Mouse (Mus musculus): Measurements from ENCODE around the gene Nfatc3. TPM values are rescaled to one million over a fixed set of nuclear protein-coding genes. Genes with fewer than 3 reads are reported as not detected.

Nfatc3 gene
- total RNA-seq, 1 experiment = 19.6 TPM

GRCm38 (mm10) chr8:106126055-106126454, 67.4 kb downstream of the Nfatc3 start:
- TF ChIP-seq ZNF384 (IDR thresholded peaks at IDR 0.05; ENCODE audit: low read depth, low read length) (no peak), CHD2 (IDR thresholded peaks at IDR 0.05; ENCODE audit: low read depth, low read length) (no peak), ZC3H11A (IDR thresholded peaks at IDR 0.05; ENCODE audit: borderline replicate concordance, low read depth, low read length) (no peak), MAFK (IDR thresholded peaks at IDR 0.05; ENCODE audit: insufficient read depth, low read depth, low read length) (no peak), HCFC1 (IDR thresholded peaks at IDR 0.05; ENCODE audit: borderline replicate concordance, insufficient read depth, low read length) (no peak)
- no peak overlapping the region for H3K9ac ChIP-seq (ENCODE audit: insufficient read depth, low read depth, low read length, poor library complexity, severe bottlenecking)
- DNase-seq (ENCODE audit: low read depth, low spot score) = no peak
- H3K4me3 ChIP-seq (ENCODE audit: insufficient read depth in 1 of 2, low read depth in 1 of 2, low read length in 2 of 2, poor library complexity in 1 of 2, severe bottlenecking in 1 of 2) = no peak overlapping the region
- in situ Hi-C loops (cut with MboI; ENCODE audit: low sequenced_read_pairs in 2 of 2, unreplicated experiment in 2 of 2) = no loop called here
- H3K9me3 ChIP-seq (ENCODE audit: control insufficient read depth, insufficient read depth, low read depth, low read length) = no peaks in the 10 kb centered on the region
- peaks cover 11% of the 10 kb centered on the region for H3K36me3 ChIP-seq (ENCODE audit: control insufficient read depth, insufficient read depth, low read length, poor library complexity, severe bottlenecking)
- H3K27ac ChIP-seq (ENCODE audit: insufficient read depth, low read depth, low read length, poor library complexity, severe bottlenecking) = no peak overlapping the region
- no peaks in the 10 kb centered on the region for H3K4me1 ChIP-seq (ENCODE audit: control insufficient read depth in 2 of 2, insufficient read depth in 2 of 2, low read length in 2 of 2, poor library complexity in 1 of 2)

DNA sequence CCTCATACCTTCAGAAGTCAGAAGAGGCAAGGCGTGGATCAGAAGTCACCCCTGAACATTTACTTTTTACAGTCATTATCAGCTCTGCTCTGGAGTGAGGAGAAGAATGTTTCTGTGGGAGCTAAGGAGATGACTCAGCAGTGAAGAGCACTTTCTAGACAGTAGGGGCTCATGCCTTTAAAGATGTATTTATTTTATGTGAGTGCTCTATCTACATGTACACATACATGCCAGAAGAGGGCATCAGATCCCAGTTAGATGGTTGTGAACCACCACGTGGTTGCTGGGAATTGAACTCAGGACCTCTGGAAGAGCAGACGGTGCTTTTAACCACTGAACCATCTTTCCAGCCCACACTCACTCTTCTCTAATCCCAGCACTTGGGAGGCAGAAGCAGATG, 68.4 kb downstream of the Nfatc3 start:
- DNase-seq (ENCODE audit: low read depth, low spot score) = no peak
- TF ChIP-seq MAFK (IDR thresholded peaks at IDR 0.05; ENCODE audit: insufficient read depth, low read depth, low read length) (0 out of 2 replicates have a peak, but pooled peaks have one; percentile 30), CHD2 (IDR thresholded peaks at IDR 0.05; ENCODE audit: low read depth, low read length) (no peak), ZNF384 (IDR thresholded peaks at IDR 0.05; ENCODE audit: low read depth, low read length) (no peak), HCFC1 (IDR thresholded peaks at IDR 0.05; ENCODE audit: borderline replicate concordance, insufficient read depth, low read length) (no peak), ZC3H11A (IDR thresholded peaks at IDR 0.05; ENCODE audit: borderline replicate concordance, low read depth, low read length) (no peak)

DNA sequence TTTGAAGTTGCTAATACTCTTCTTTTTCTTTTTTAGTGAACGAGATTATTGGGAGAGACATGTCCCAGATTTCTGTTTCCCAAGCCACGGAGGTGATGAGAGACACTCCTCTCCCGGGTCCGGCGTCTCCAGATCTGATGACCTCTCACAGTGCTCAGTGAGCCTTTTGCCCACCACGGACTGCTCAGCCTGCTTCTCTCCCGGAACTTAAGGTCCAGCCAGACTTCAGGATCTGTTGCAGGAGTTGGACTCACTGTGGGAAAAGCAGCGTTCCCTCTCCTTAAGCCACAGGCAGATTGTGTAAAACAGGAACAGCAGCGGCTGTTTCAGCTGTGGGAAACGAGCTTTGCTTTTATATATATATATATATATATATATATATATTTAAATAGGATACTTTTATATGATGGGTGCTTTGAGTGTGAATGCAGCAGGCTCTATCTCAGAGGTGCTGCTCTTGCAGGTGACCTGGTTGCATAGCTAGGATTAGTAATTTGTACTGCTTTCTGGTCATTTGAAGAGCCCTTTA, 69.3 kb downstream of the Nfatc3 start:
- no peak for TF ChIP-seq ZC3H11A (IDR thresholded peaks at IDR 0.05; ENCODE audit: borderline replicate concordance, low read depth, low read length)
- no peak for TF ChIP-seq MAFK (IDR thresholded peaks at IDR 0.05; ENCODE audit: insufficient read depth, low read depth, low read length)
- no peak for TF ChIP-seq ZNF384 (IDR thresholded peaks at IDR 0.05; ENCODE audit: low read depth, low read length)
- no peak for TF ChIP-seq HCFC1 (IDR thresholded peaks at IDR 0.05; ENCODE audit: borderline replicate concordance, insufficient read depth, low read length)
- no peak for TF ChIP-seq CHD2 (IDR thresholded peaks at IDR 0.05; ENCODE audit: low read depth, low read length)
- Histone ChIP-seq H3K27ac (ENCODE audit: insufficient read depth, low read depth, low read length, poor library complexity, severe bottlenecking) (no peak overlapping the region), H3K9me3 (ENCODE audit: control insufficient read depth, insufficient read depth, low read depth, low read length) (no peaks in the 10 kb centered on the region), H3K9ac (ENCODE audit: insufficient read depth, low read depth, low read length, poor library complexity, severe bottlenecking) (no peak overlapping the region), H3K36me3 (ENCODE audit: control insufficient read depth, insufficient read depth, low read length, poor library complexity, severe bottlenecking) (peaks cover 29% of the 10 kb centered on the region), H3K4me1 (ENCODE audit: control insufficient read depth in 2 of 2, insufficient read depth in 2 of 2, low read length in 2 of 2, poor library complexity in 1 of 2) (peaks cover 0 to 7% of the 10 kb centered on the region in 2 experiments; a peak in 1 of 4 replicates), H3K4me3 (ENCODE audit: insufficient read depth in 1 of 2, low read depth in 1 of 2, low read length in 2 of 2, poor library complexity in 1 of 2, severe bottlenecking in 1 of 2) (no peak overlapping the region)
- DNase-seq (ENCODE audit: low read depth, low spot score) = no peak
- in situ Hi-C loops (cut with MboI; ENCODE audit: low sequenced_read_pairs in 2 of 2, unreplicated experiment in 2 of 2) = no loop called here

More for the DNA sequence above, 68.4 kb downstream of the Nfatc3 start:
- Histone ChIP-seq H3K9me3 (ENCODE audit: control insufficient read depth, insufficient read depth, low read depth, low read length) (no peaks in the 10 kb centered on the region), H3K9ac (ENCODE audit: insufficient read depth, low read depth, low read length, poor library complexity, severe bottlenecking) (no peak overlapping the region), H3K27ac (ENCODE audit: insufficient read depth, low read depth, low read length, poor library complexity, severe bottlenecking) (no peak overlapping the region), H3K4me3 (ENCODE audit: insufficient read depth in 1 of 2, low read depth in 1 of 2, low read length in 2 of 2, poor library complexity in 1 of 2, severe bottlenecking in 1 of 2) (no peak overlapping the region), H3K36me3 (ENCODE audit: control insufficient read depth, insufficient read depth, low read length, poor library complexity, severe bottlenecking) (peaks cover 21% of the 10 kb centered on the region), H3K4me1 (ENCODE audit: control insufficient read depth in 2 of 2, insufficient read depth in 2 of 2, low read length in 2 of 2, poor library complexity in 1 of 2) (no peaks in the 10 kb centered on the region)
- in situ Hi-C loops (cut with MboI; ENCODE audit: low sequenced_read_pairs in 2 of 2, unreplicated experiment in 2 of 2) = no loop called here

DNA sequence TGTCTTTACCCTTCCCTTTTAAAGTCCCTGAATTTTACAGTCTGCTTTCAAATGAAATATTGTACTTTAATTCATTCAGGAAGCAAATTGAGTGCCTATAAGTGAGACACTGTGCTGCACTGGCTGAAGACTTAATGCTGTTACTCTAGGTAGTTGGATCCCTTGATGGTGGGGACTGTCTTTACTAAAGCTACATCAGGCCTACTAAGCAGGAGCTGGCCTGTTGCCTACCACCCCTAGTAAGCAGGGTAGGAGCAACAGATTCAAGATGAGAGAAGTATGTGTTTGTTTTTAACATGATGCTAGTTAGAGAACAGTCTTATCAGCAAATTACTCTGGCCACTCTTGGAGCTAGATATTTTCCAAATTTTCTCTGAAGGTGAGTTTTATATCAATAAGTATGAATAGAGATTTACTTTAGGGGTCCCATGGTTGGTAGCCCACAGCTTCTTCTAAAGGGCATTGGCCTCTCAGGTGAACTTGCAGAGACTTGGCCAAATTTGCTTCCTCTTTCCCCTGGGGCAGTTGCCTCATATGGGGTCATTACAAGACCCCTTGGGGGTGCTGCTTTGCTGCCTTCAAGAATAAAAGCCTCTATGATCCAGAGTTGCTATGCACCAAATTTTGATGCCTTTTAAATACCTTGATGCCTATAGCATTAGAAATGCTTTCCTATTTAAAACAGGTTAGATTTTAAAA, 70.7 kb downstream of the Nfatc3 start:
- no peaks in the 10 kb centered on the region for H3K9me3 ChIP-seq (ENCODE audit: control insufficient read depth, insufficient read depth, low read depth, low read length)
- TF ChIP-seq HCFC1 (IDR thresholded peaks at IDR 0.05; ENCODE audit: borderline replicate concordance, insufficient read depth, low read length) (no peak), MAFK (IDR thresholded peaks at IDR 0.05; ENCODE audit: insufficient read depth, low read depth, low read length) (no peak), CHD2 (IDR thresholded peaks at IDR 0.05; ENCODE audit: low read depth, low read length) (no peak), ZC3H11A (IDR thresholded peaks at IDR 0.05; ENCODE audit: borderline replicate concordance, low read depth, low read length) (no peak), ZNF384 (IDR thresholded peaks at IDR 0.05; ENCODE audit: low read depth, low read length) (no peak)
- H3K4me3 ChIP-seq (ENCODE audit: insufficient read depth in 1 of 2, low read depth in 1 of 2, low read length in 2 of 2, poor library complexity in 1 of 2, severe bottlenecking in 1 of 2) = no peak overlapping the region
- no peak for DNase-seq (ENCODE audit: low read depth, low spot score)
- H3K36me3 ChIP-seq (ENCODE audit: control insufficient read depth, insufficient read depth, low read length, poor library complexity, severe bottlenecking) = peaks cover 33% of the 10 kb centered on the region
- in situ Hi-C loops (cut with MboI; ENCODE audit: low sequenced_read_pairs in 2 of 2, unreplicated experiment in 2 of 2) = no loop called here
- H3K27ac ChIP-seq (ENCODE audit: insufficient read depth, low read depth, low read length, poor library complexity, severe bottlenecking) = no peak overlapping the region
- H3K9ac ChIP-seq (ENCODE audit: insufficient read depth, low read depth, low read length, poor library complexity, severe bottlenecking) = no peak overlapping the region
- H3K4me1 ChIP-seq (ENCODE audit: control insufficient read depth in 2 of 2, insufficient read depth in 2 of 2, low read length in 2 of 2, poor library complexity in 1 of 2) = peaks cover 0 to 20% of the 10 kb centered on the region in 2 experiments; a peak in 2 of 4 replicates
